Mouse (Mus musculus): ENCODE results near the gene Atf1. TPM values are rescaled to one million over a fixed set of nuclear protein-coding genes. Genes with fewer than 3 reads are reported as not detected.

The Atf1 gene
- 10 to 100 TPM; 19.2 to 21.4 TPM for total RNA-seq (2021)

DNA sequence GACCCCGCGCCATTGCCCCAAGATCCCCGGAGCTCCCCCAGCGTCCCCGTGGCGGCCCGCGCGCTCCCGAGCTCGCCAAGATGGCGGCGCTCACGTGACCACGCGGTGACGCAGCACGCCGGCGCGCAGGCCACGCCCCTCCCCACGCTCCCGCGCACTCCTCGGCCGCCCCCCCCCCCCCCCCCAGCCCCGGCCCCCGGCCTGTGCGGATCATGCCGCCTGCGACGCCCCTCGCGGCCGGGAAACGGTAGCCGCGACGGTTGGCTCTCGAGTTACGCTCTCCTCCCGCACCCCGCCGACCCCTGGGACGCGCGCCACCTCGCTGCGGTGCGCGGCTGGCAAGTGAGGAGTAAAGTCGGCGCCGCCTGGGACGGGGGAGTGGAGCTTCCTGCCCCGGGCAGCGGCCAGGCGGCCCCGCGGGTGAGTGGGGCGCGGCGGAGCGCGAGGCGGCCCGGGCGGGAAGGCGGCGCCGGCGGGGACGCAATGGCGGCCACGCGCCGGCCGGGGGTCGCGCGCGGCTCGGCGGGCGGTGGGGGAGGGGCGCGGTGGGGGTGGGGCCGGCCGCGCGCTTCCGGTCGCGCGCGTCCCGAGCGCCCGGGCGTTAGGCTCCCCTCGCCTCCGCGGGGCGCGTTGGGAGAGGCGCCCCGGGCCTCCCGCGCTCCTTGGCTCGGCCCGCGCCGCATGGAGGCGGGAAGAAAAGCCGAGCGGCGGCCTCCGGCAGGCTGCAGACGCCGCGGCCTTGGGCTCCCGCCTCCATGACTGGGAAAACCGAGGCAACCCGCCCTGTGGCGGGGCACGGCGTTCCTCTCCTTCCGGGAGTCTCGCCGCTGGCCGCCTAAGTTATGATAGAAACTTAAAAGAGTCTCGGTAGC lies at the start of gene Atf1:
Gene Atf1 (plus strand): TSS at position 157 of the 872 bp plus-strand sequence.
- intact Hi-C loops (cut with DNase I), result loop anchor here (5.0 kb wide), 1 partner anchor 191 kb away; the partner anchor contains the start of gene Dip2b
- DNase-seq (ENCODE audit: low spot score in 2 of 2), result peak; percentile 89 to 94

DNA sequence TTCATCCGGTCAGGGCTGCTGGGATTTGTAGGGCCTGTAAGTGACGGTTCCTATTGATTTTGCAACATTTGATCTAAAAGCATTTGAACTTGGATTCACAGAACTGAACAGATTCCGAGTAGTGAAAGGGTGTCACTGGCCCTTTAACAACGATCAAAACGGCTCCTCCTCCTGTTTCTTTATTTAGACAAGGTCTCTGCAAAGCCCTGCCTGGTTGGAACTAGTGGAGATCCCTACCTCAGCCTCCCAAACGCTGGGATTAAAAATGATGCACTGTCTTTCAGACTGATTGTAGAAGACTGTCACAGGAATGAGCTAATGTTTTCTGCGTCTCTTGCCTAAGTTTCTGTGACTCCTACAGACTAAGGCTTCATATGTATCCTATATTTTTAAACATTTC lies 49.1 kb upstream of the Atf1 start:
- no peak for DNase-seq (ENCODE audit: low spot score in 2 of 2)
- intact Hi-C loops (cut with DNase I), result no loop called here

DNA sequence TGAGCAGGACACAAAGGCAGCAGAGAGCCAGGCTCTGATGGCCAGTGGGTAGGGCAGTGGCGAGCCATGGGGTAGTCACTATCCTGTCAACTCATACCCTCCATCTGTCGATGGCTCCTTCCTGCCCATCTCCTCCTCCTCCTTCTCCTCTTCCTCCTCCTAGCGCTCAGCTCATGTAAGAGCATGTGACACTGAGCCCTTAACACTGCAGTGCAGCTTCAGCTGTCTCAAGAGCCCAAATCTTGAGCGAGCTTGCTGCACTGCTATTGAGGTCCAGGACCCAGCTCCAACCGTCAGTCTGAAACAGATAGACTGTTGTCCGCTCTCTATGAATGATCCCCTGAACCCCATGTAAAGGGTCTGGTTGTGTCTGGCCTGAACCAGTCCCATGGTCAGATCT lies 47.9 kb upstream of the Atf1 start:
- DNase-seq (ENCODE audit: low spot score in 2 of 2), result no peak

DNA sequence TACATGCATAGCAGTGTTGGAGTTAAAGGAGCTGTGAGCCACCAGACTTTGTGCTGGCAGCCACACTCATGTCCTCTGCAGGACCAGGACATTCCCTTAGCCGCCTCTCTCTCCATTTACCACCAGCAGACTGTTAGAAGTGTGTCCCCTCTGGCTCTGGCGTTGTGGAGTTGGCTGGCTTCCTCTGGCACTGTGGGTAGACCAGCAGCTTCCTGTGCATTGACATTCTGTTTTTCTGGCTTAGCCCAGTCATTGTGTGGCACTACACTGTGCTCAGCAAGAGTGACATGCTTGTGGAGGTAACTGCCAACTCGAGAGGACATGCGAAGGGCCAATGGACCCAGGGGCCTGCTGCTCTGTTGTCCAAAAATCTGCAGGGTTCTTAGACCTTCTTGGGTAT lies 47.4 kb upstream of the Atf1 start:
- intact Hi-C loops (cut with DNase I), result no loop called here
- DNase-seq (ENCODE audit: low spot score in 2 of 2), result no peak

More for the DNA sequence above, 47.9 kb upstream of the Atf1 start:
- intact Hi-C loops (cut with DNase I), result no loop called here

DNA sequence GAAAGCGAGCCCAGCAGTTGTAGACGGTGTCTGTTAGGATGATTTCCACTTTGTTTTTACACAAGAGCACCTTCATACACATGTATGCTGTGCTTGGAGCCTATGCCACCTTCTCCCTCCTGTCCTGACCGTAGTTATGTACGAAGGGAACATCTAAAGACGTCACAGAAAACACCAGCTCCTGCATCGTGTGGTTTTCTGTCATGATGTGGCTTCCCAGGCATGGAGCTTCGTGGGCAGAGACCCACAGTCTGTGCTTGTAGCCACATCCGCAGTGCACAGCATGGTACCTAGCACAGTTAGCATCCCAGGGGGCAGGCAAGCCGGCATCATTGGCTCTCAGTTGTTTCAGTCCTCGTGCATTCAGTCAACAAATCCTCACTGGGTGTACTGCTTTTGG lies 45.8 kb upstream of the Atf1 start:
- intact Hi-C loops (cut with DNase I), result no loop called here
- no peak for DNase-seq (ENCODE audit: low spot score in 2 of 2)

DNA sequence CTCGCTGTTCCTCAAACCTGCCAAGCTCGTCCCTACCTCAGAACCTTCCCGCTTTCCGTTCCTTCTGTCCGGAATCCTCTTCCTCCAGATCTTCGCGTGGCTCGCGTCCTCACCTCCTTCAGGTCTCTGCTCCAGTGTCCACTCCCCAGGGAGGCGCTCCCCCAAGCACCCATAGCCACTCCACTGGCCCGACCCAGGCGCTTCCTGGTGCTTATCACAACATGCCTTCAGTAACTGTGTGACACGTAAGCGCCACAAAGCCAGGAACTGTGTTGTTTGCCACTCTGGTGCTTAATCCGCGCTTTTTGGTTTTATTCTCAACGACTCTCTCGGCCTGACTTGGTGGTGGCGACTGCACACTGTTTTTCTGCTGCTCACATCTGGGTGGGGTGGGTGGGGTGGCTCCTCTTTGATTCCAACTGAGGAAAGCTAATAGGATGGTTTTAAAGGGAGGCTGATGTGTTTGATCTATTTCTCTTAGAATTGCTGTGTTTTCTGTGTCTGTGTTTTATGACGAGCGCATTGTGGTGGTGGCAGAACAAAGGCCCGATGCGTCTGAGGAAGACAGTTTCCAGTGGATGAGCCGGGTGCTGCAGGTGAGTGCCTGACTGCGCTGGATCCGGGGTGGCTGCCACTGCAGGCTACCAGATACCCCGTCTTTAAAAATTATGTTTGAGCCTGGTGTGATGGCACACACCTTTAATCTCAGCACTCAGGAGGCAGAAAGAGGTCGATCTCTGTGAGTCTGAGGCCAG lies 44.9 kb upstream of the Atf1 start:
- DNase-seq (ENCODE audit: low spot score in 2 of 2), result no peak
- intact Hi-C loops (cut with DNase I), result no loop called here

DNA sequence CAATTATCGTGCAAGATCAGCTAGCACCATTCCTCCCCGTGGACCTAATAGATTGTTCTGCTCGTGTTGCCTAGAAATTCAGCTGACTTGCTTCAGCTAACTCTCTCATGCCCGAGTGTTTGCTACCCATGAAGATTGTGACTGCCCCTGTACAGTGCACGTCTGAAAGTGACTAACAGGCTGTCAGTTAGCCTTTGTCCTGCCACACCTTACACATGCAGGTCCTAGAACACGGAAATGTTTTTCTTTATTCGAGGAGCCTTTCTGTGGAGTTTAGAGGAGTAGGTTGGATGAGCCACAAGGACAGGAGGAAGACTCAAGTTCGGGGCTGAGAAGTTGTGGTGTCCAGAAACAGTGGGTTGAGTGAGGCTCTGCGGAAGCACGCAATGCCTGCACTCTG lies 44.1 kb upstream of the Atf1 start:
- intact Hi-C loops (cut with DNase I), result no loop called here
- no peak for DNase-seq (ENCODE audit: low spot score in 2 of 2)

DNA sequence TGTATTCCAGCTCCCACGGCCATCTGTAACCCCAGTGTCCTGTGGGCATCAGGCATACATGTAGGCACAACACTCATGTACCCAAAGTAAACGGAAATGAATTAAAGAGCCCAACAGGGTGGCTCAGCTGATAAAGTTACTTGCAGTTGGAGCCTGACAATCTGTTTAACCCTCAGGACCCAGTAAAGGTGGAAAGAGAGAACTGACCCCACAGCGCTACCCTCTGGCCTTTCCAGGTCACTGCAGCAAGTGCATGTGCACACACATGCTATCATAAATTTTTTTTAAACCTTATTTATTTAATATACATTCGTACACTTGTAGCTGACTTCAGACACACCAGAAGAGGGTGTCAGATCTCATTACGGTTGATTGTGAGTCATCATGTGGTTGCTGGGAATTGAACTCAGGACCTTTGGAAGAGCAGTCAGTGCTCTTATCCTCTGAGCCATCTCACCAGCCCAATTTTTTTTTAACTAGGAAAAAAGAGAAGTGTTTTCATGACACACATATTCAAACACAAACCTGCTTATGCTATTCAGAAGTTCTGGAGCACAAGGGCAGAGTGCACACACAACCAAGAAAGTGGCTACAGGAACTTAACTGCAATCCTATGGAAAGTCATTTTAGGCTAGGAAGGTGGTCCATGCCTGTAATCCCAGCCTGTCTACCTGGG lies 42.7 kb upstream of the Atf1 start:
- intact Hi-C loops (cut with DNase I), result no loop called here
- no peak for DNase-seq (ENCODE audit: low spot score in 2 of 2)

DNA sequence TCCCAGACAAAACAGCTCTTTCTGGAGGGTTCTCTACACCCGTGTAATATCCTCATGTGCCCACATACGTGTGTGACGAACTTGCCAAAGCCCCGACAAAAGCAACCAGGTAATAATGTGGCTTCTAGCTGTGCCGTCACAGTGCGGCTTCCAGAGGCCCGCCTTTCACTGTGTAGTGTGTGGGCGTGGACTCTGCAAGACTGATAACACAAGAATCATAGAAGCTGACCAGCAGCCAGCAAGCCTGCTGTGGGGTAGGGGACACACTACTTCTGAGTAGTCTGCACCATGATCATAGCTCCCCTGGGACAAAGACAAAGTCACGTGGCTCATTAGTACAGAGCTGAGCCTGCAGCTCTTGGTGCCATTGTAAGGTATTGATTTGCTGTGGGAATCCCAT lies 41.4 kb upstream of the Atf1 start:
- DNase-seq (ENCODE audit: low spot score in 2 of 2), result no peak
- intact Hi-C loops (cut with DNase I), result no loop called here

DNA sequence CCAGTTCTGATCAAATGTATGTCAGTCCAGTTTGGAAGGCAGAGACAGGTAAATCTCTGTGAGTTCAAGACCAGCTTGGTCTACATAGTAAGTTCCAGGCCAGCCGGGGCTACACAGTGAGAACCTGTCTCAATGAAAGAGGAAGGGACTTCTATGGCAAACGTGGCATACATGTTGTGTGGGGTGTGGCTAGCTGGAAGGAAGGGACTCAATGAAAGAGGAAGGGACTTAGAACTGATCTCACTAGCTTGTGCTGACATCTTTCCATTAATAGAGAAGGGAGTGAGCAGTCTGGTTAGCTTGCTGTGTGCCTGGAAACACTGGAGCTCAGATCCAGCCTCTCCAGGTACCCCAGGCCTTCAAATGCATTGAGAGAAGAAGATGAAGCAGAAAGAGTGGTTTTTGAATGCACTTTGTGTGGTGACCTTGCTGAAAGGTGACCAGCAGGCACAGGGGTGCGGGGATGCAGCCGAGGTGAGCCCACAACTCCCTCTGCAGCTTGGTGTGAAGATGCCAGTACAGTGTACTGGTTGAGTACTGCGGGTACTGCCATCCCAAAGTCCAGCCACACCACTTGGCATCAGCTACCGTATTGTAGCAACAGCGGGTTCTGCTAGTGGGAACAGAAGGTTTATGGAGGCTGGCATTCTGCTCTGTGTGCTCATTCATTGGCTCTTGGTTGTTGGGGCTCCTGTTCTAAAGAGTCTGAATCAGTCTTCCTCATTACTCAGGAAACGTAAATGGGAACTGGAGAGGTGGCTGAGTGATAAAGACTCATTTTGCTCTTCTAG lies 40.5 kb upstream of the Atf1 start:
- DNase-seq (ENCODE audit: low spot score in 2 of 2), result no peak
- intact Hi-C loops (cut with DNase I), result no loop called here

DNA sequence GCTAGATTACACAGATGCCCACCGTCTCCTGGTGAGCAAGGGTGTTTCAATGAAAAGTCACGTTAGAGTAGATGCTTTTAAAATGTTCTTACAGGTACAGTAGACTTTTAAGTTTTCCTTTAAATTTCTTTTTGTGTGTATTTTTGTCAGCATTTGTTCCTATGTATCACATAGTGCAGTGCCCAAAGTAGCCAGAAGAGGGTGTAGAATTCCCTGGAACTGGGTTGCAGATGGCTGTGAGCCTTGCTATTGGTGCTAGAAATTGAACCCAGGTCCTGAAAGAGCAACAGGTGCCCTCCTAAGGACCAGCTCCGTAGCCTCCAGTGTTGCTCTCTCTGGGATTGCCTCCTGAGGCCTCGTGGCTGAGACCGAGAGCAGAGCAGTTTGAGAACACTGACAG lies 39.1 kb upstream of the Atf1 start:
- intact Hi-C loops (cut with DNase I), result no loop called here
- no peak for DNase-seq (ENCODE audit: low spot score in 2 of 2)

DNA sequence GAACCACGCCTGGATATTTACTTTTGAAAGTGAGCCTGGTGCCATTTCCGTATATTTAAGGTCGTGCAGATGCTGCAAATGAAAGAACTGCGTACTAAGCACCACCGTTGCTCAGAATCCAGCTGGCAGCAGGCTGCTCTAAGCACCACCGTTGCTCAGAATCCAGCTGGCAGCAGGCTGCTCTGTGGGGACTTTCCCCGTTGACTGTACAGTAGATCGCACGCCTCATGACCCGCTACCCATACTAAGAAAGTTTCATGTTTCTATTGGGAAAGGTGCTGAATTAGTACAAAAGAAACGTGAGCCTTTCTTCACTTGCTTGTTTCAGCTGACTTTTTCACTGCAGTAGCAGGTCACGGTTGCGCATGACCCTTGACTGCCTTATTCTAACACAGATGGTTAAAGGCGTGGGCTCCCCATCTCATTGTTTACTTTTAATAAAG lies 38.6 kb upstream of the Atf1 start:
- intact Hi-C loops (cut with DNase I), result no loop called here

DNA sequence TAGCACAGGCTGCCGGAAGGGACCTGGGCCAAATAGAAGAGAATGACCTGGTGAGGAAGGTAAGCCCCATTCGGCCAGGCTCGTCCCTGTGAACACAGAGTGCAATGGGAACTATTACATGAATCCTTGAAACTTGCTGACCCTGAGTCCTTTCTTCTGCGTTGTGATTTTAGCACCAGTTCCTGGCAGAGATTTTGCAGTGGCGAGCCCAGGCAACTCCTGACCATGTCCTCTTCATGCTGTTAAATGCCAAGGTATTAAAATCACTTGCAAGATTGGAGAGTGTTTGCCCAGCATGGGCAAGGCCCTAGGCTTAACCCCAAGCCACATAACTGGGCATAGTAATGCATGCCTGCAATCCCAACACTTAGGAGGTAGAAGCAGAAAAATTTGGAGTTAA lies 37.5 kb upstream of the Atf1 start:
- DNase-seq (ENCODE audit: low spot score in 2 of 2), result no peak
- intact Hi-C loops (cut with DNase I), result no loop called here

More for the DNA sequence above, 38.6 kb upstream of the Atf1 start:
- no peak for DNase-seq (ENCODE audit: low spot score in 2 of 2)

DNA sequence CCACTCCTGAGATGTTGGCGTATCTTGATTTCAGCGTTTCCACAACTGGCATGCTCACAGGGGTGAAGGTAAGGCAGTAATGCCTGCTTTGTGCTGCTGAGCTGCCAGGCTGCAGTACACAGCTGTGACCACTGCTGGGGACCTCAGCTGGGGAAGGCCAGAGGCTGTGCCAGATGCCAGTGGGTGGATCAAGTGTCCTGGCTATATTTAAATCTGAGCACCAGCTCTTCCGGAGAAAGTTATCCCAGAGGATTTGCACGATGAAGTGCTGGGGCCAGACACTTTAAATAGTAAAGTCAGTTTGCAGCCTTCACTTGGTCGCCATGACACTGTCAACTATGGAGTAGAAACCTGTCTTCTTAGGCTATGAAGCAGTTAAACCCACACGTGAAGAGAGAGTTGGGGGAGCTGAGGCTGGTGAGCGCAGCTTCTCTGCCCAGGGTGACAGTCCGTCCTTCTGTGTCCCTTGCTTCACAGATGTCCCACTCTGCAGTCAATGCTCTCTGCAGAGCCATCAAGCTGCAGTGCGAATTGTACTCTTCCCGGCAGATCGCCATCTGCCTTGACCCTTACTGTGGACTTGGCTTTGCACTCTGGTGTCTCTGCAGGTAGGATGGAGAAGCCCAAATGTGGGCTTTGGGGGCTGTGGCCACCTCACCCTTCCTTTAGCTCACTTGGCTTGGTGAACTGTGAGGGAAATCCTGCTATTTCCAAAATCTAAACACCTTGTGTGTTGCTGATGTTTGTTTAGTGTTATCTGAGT lies 28.5 kb upstream of the Atf1 start:
- peak in 1 of 2 experiments; percentile 56 for DNase-seq (ENCODE audit: low spot score in 2 of 2)

DNA sequence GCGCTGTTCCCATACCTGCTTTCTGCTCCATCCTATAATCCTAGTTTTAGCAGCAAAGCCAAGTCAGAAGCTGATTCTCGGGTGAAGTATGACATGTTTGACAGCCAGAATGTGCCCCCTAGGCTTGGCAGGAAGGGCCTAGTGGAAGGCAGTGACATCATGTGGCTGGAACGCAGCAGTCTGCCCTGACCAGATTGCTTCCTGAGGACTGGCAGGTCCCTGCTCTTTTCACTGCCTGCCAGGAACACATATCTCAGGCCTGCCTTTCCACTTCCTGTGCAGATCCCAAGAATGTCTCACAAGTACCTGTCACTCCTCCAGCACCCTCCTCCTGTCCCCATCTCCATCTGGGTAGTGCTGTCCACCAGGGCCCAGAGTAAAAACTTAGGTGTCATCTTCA lies 27.8 kb upstream of the Atf1 start:
- DNase-seq (ENCODE audit: low spot score in 2 of 2), result no peak
- intact Hi-C loops (cut with DNase I), result no loop called here

More for the DNA sequence above, 28.5 kb upstream of the Atf1 start:
- intact Hi-C loops (cut with DNase I), result no loop called here

DNA sequence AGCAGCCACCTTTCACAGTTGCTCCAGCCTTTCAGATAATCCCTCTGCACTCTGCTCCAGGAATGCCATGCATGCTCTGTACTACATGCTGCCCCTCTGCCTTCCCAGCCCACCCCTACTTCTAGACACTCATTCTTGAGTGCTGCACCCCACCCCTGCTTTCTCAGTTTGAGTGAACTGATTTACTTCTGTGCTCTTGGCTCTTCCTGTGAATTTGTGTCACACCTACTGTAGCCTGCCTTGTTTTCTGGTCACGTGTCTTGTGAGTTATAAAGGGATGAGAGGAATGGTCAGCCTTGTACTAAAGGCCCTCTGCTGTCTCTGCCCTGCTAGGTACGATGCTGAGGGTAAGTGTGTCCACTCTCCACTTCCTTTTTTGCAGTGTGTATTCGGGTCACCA lies 25.8 kb upstream of the Atf1 start:
- DNase-seq (ENCODE audit: low spot score in 2 of 2), result peak in 1 of 2 experiments; percentile 76
- intact Hi-C loops (cut with DNase I), result no loop called here

DNA sequence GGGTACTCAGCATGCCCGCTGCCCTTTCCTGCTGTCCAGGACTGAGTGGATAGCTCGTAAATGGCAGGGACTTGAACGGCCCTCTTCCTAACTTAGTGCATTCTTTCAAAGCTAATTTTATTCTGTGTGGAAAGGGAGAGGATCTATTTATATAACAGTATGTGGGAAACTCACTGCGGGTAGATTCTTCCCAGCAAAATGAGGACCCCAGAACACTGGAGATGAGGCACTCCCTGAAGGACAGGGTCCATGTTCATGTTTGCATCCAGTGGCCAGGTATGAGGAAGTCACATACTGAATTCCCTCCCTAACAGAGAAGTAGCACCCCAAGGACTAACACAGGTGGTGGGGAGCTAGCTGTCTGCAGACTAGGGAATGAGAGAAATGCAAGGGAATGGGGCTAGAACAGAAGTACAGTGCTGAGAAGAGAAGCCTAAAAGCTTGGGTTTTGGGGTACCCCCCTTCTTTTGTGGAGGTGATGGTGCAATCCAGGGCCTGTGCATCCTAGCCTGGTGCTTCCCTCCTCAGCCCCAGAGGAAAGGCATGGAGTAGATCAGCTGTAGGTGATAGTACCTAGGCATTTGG lies 25.1 kb upstream of the Atf1 start:
- DNase-seq (ENCODE audit: low spot score in 2 of 2), result peak; percentile 34 to 65
- intact Hi-C loops (cut with DNase I), result no loop called here

DNA sequence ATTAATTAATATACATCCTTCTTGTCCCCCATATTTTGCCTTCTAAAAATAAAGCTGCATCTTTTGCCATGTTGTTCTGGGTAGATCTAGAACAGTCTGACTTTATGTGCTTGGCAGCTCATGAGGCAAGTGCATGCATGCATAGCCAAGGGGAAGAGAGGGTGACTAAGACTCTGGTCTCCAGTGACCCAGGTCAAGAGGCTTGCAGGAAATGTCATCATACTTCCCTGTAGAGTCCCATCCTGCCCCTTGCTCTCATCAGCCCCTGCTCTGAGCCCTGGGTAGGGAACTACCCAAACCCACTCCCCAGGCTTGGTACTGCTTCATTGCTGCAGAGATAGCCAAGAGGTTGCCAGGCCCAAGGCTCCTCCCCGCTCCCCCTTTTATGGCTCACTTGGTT lies 23.0 kb upstream of the Atf1 start:
- intact Hi-C loops (cut with DNase I), result no loop called here
- DNase-seq (ENCODE audit: low spot score in 2 of 2), result no peak

All from left cerebral cortex, postnatal 25 days (tissue).